Mouse (Mus musculus) erythroblast, adult 5-6 weeks (primary cell): ENCODE measurements around the gene Acot3. TPM values are rescaled to one million over a fixed set of nuclear protein-coding genes. Genes with fewer than 3 reads are reported as not detected.
"Not testable (repeated sequence)": the region's sequence is repeated elsewhere in the genome, so short reads cannot be mapped to it uniquely, and the experiment has no call there.

Source experiments
- ATAC-seq: replicated peaks from 2 replicates; pipeline ENCODE4 v1.8.0; 2016; ENCODE audit warnings: moderate number of reproducible peaks, mild to moderate bottlenecking, moderate TSS enrichment, inconsistent platforms; ENCODE audit not compliant: poor library complexity, low FRiP score, severe bottlenecking
- total RNA-seq, 2 experiments: library from RNA; stranded (forward) in 1 of 2; stranded (reverse) in 1 of 2; fragments of 150-400 nt in 1 of 2; fragments of 200-764, 138-1000 nt in 1 of 2; gene quantifications; 2 replicates each; pipeline versions ENCODE4 v1.2.3 to v1.2.4; 2015 to 2017; ENCODE audit warnings: low replicate concordance in 2 of 2

Gene Acot3
- total RNA-seq, 2 experiments from 2014 or later, result not detected

DNA sequence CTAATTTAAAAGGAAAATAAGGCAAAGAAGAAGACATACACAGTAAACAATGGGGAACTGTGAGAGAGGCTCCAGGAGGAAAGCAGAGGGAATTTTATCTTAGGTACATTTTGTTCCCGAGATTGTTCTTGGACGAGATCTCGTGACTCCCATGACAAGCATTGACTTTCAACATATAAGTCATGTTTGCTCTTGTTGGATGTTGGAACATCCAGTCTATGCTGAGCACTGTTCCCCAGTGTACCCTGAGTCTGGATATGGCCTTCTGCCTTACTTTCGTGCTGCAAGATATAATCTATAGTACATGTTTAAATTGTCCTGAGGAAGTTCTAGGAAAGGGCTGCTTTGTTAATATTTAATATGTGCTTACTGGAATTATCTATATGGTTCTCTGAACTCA lies 32.6 kb downstream of the Acot3 start:
- ATAC-seq, result no peak

- ATAC-seq, result not testable (repeated sequence)
Observed at GRCm38 (mm10) chr12:84094666-84095065, 42.7 kb downstream of the Acot3 start.

DNA sequence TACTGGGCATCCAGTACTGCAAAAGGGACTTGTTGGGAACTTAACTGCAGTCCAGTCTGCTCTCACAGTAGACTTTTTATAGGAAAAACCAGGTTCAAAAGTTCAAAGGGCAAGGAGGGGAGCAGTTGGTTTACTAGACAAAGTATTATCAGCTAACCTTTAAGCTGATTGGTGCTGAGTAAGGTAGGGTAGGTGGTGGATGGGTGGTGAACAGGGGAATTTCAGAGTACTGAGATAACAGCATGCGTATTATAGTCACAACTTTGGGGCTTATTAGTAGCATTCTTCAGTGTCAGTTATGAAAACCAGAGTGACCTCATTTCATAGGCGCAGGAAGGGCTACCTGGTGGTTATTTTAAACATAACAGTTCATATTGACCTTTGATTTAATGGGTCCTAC lies 47.7 kb downstream of the Acot3 start:
- ATAC-seq, result no peak

GRCm38 (mm10) chr12:84100071-84100470 lies 48.1 kb downstream of the Acot3 start:
- ATAC-seq, result no peak

GRCm38 (mm10) chr12:84100604-84101492 lies 48.9 kb downstream of the Acot3 start, which contains the start of gene Acot6:
Gene Acot6, plus strand, starts transcription at chr12:84100654.
- ATAC-seq, result peak; percentile 74

GRCm38 (mm10) chr12:84101493-84101845 lies 49.5 kb downstream of the Acot3 start:
- ATAC-seq, result no peak

- ATAC-seq, result no peak
Observed at GRCm38 (mm10) chr12:84107012-84107411, 55.1 kb downstream of the Acot3 start.

GRCm38 (mm10) chr12:84107692-84108091 lies 55.7 kb downstream of the Acot3 start:
- ATAC-seq, result no peak

DNA sequence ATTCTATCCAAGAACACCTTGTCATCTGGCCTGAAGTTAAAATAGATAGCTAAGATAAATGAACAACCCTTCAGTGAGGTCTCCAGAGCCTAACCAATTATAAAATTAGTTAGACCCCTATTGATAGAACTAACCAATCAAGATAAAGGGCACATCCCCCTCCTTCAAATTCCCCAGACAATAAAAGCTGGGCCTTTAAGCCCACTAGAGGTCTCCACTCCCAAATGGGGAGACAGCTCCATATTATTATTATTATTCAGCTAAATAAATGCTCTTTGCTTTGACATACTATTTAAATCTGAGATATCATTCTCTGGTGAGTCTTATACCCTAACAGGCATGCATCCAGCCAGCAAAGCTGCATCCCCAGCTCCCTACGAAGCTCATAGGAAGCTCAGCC lies 58.0 kb downstream of the Acot3 start:
- ATAC-seq, result no peak

Other genes with a start within 250 kb of the Acot3 start
- gene Numb, start 130.2 kb upstream of the Acot3 start, total RNA-seq (2015; ENCODE audit: low replicate concordance), result 3.8 and 10.9 TPM in 2 replicates
- 8.5 and 13.6 TPM in 2 replicates for gene Numb, start 130.2 kb upstream of the Acot3 start, total RNA-seq (2017; ENCODE audit: low replicate concordance)
- gene Riox1, start 101.5 kb upstream of the Acot3 start, total RNA-seq (2015; ENCODE audit: low replicate concordance), result 5.4 and 6.3 TPM in 2 replicates
- gene Riox1, start 101.5 kb upstream of the Acot3 start, total RNA-seq (2017; ENCODE audit: low replicate concordance), result 3.3 and 3.9 TPM in 2 replicates
- not detected in 2 replicates for gene Heatr4, start 67.3 kb upstream of the Acot3 start, total RNA-seq (2015; ENCODE audit: low replicate concordance)
- not detected in 2 replicates for gene Heatr4, start 67.3 kb upstream of the Acot3 start, total RNA-seq (2017; ENCODE audit: low replicate concordance)
- 2.3 and 4.4 TPM in 2 replicates for gene Acot2, start 64.3 kb upstream of the Acot3 start, total RNA-seq (2015; ENCODE audit: low replicate concordance)
- 1.5 and 3.5 TPM in 2 replicates for gene Acot2, start 64.3 kb upstream of the Acot3 start, total RNA-seq (2017; ENCODE audit: low replicate concordance)
- not detected in 2 replicates for gene Acot1, start 42.7 kb upstream of the Acot3 start, total RNA-seq (2015; ENCODE audit: low replicate concordance)
- 2.4 TPM in 1 of 2 replicates, not detected in the other for gene Acot1, start 42.7 kb upstream of the Acot3 start, total RNA-seq (2017; ENCODE audit: low replicate concordance)
- not detected in 2 replicates for gene Acot4, start 13.8 kb upstream of the Acot3 start, total RNA-seq (2015; ENCODE audit: low replicate concordance)
- gene Acot4, start 13.8 kb upstream of the Acot3 start, total RNA-seq (2017; ENCODE audit: low replicate concordance), result not detected in 2 replicates
- not detected in 2 replicates for gene Gm49366, start 13.2 kb upstream of the Acot3 start, total RNA-seq (2015; ENCODE audit: low replicate concordance)
- not detected in 2 replicates for gene Gm49366, start 13.2 kb upstream of the Acot3 start, total RNA-seq (2017; ENCODE audit: low replicate concordance)
- not detected in 2 replicates for gene Acot5, start 17.2 kb downstream of the Acot3 start, total RNA-seq (2015; ENCODE audit: low replicate concordance)
- not detected in 2 replicates for gene Acot5, start 17.2 kb downstream of the Acot3 start, total RNA-seq (2017; ENCODE audit: low replicate concordance)
- gene Acot6, start 48.5 kb downstream of the Acot3 start, total RNA-seq (2015; ENCODE audit: low replicate concordance), result not detected in 2 replicates
- 0.42 and 2.3 TPM in 2 replicates for gene Acot6, start 48.5 kb downstream of the Acot3 start, total RNA-seq (2017; ENCODE audit: low replicate concordance)
- 0.63 TPM in 1 of 2 replicates, not detected in the other for gene Dnal1, start 62.2 kb downstream of the Acot3 start, total RNA-seq (2015; ENCODE audit: low replicate concordance)
- not detected in 2 replicates for gene Dnal1, start 62.2 kb downstream of the Acot3 start, total RNA-seq (2017; ENCODE audit: low replicate concordance)
- 1.5 and 4.4 TPM in 2 replicates for gene Pnma1, start 96.3 kb downstream of the Acot3 start, total RNA-seq (2015; ENCODE audit: low replicate concordance)
- gene Pnma1, start 96.3 kb downstream of the Acot3 start, total RNA-seq (2017; ENCODE audit: low replicate concordance), result 1.0 and 4.5 TPM in 2 replicates
- gene Elmsan1, start 166.7 kb downstream of the Acot3 start, total RNA-seq (2015; ENCODE audit: low replicate concordance), result 5.4 and 12.7 TPM in 2 replicates
- 8.0 and 11.4 TPM in 2 replicates for gene Elmsan1, start 166.7 kb downstream of the Acot3 start, total RNA-seq (2017; ENCODE audit: low replicate concordance)
- gene Ptgr2, start 233.1 kb downstream of the Acot3 start, total RNA-seq (2015; ENCODE audit: low replicate concordance), result 8.8 and 19.0 TPM in 2 replicates
- gene Ptgr2, start 233.1 kb downstream of the Acot3 start, total RNA-seq (2017; ENCODE audit: low replicate concordance), result 7.5 and 14.4 TPM in 2 replicates